Mouse (Mus musculus) olfactory bulb, adult 2 months (tissue): ENCODE data around the gene Ube3c. TPM values are rescaled to one million over a fixed set of nuclear protein-coding genes. Genes with fewer than 3 reads are reported as not detected.

Experiments used
- H3K27ac ChIP-seq: fragments of 200-500 bp; 2 replicates; pipeline ENCODE4 v1.5.1; 2012; ENCODE audit warnings: low read depth, low read length; ENCODE audit not compliant: insufficient read depth
- H3K4me1 ChIP-seq: fragments of 200-500 bp; 2 replicates; pipeline ENCODE4 v1.6.1; 2012; ENCODE audit warnings: low read length; ENCODE audit not compliant: control insufficient read depth, insufficient read depth
- H3K4me3 ChIP-seq: fragments of 200-500 bp; 2 replicates; pipeline ENCODE4 v1.5.1; 2012; ENCODE audit warnings: mild to moderate bottlenecking, low read depth, low read length, moderate library complexity; ENCODE audit not compliant: insufficient read depth
- CTCF ChIP-seq: fragments of 200-500 bp; IDR thresholded peaks from 2 replicates; pipeline ENCODE4 v1.5.1; 2012; ENCODE audit warnings: low read depth, mild to moderate bottlenecking, low read length, moderate library complexity; ENCODE audit not compliant: insufficient read depth
- POLR2A ChIP-seq: fragments of 200-500 bp; IDR thresholded peaks from 2 replicates; pipeline ENCODE4 v1.6.1; 2012; ENCODE audit warnings: mild to moderate bottlenecking, low read depth, low read length, moderate library complexity; ENCODE audit not compliant: insufficient read depth
- WGBS: fragments of 180-500 bp; shearing (Covaris S2); methylation state at CpG from one replicate; pipeline ENCODE4 v1.1.7; 2018; 5-methylcytosine and 5-hydroxymethylcytosine counted together
- polyA plus RNA-seq: library from polyadenylated mRNA; stranded (reverse); fragments of >200 nt; gene quantifications from 2 replicates; pipeline ENCODE4 v1.2.4, GENCODE M21; 2012; ENCODE audit warnings: low replicate concordance; ENCODE audit not compliant: missing spikeins, insufficient read depth, insufficient read length

The Ube3c gene
- polyA plus RNA-seq, 1 experiment: not detected

DNA sequence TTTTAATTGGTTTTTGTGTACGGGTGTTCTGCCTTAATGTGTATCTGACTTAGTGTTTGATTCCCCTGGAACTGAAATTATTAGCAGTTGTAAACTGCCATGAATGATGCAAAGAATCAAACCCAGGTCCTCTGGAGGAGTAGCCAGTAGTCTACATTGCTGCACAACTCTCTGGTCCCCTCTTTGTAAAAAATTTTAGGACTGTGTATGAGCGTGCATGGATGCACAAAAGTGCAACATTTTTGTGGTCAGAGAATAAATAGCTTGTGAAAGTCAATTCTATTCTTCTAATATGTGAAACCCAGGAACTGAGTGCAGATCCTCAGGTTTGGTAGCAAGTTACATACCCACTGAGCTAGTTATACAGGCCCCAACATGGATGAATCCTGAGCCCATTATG, 96.3 kb downstream of the Ube3c start:
- WGBS: 97% methylated on average over 2 of the region's 2 CpGs
- no peaks in the 10 kb centered on the region for H3K4me1 ChIP-seq
- no peak for TF ChIP-seq POLR2A
- no peak for TF ChIP-seq CTCF

DNA sequence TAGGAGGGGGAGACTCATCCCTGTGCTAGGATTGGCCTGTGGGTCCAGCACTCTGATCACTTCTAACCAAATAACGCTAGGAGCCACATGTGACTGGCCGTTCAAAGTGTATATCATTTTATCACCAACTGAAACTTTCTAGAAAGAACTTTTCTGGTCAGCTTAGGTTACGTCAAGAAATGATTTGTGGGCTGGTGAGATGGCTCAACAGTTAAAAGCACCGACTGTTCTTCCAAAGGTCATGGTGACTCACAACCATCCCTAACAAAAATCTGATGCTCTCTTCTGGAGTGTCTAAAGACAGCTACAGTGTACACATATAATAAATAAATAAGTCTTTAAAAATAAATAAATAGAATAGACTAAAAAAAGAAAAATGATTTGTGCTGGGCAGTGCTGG, 103.5 kb downstream of the Ube3c start:
- H3K4me3 ChIP-seq: no peak overlapping the region
- TF ChIP-seq POLR2A: no peak
- no peak for TF ChIP-seq CTCF
- WGBS: 87% methylated on average over 4 of the region's 4 CpGs
- H3K4me1 ChIP-seq: no peaks in the 10 kb centered on the region
- no peak overlapping the region for H3K27ac ChIP-seq

More for the DNA sequence above, 96.3 kb downstream of the Ube3c start:
- Histone ChIP-seq H3K27ac (no peak overlapping the region), H3K4me3 (no peak overlapping the region)

DNA sequence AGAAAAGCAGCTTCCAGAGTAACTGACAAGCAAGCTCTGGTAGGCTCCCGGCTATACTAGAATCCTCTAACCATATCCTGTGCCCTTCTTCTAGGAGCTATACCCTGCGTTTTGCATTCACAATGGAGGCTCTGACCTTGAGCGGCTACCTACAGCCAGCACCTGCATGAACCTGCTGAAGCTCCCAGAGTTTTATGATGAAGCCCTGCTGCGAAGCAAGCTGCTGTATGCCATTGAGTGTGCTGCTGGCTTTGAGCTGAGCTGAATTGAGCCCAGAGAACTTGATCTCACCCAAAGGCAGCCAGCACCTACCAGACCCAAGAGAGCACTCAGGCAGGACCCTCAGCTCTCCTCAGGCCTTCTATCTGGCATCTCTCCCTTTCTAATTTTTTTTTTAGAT, 105.3 kb downstream of the Ube3c start:
- H3K4me1 ChIP-seq: no peaks in the 10 kb centered on the region
- no peak overlapping the region for H3K4me3 ChIP-seq
- 93% methylated on average over 4 of the region's 4 CpGs for WGBS
- no peak overlapping the region for H3K27ac ChIP-seq
- TF ChIP-seq POLR2A (no peak), CTCF (no peak)

DNA sequence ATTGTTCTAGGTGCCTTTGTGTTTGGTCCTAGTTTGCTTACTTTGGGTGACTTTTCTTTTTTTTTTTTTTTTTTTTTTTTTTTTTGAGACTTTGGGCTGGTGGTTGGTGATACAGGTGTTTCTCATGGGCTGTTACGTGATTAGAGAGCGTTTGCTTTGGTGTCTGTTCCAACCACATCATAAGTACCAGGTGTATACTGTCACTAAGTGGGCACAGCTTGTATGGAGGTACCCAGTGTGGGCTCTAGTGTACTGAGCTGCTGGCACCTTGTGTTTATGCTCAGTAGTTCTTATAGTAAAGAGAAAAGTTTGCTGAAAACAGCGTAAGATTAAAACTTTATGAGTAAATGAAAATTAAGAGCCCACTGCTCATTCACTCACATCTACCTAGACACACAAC, 107.4 kb downstream of the Ube3c start:
- Histone ChIP-seq H3K4me3 (no peak overlapping the region), H3K4me1 (no peaks in the 10 kb centered on the region), H3K27ac (no peak overlapping the region)
- WGBS: 96% methylated on average over 3 of the region's 3 CpGs
- no peak for TF ChIP-seq POLR2A
- no peak for TF ChIP-seq CTCF

DNA sequence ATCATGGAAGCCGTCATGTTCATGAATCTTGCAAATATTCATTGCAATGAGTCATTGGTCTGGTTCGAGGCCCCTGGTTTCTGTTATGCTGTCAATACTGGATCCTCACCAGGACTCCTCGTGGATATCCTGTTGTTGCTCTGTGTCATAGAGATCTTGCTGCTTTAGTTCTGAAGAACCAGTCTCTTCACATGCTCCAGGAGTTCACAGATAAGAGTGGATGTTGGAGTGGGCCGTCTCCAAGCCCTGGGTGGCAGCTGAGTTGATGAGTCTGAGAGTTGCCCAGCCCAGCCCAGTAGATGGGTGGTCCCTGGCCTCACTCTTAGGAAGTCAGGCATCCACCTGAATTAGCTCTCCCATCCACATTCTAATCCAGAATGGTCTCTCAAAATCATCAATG, 116.0 kb downstream of the Ube3c start:
- Histone ChIP-seq H3K4me3 (no peak overlapping the region), H3K27ac (no peak overlapping the region), H3K4me1 (no peaks in the 10 kb centered on the region)
- TF ChIP-seq CTCF (no peak), POLR2A (no peak)
- WGBS: 86% methylated on average over 4 of the region's 4 CpGs

DNA sequence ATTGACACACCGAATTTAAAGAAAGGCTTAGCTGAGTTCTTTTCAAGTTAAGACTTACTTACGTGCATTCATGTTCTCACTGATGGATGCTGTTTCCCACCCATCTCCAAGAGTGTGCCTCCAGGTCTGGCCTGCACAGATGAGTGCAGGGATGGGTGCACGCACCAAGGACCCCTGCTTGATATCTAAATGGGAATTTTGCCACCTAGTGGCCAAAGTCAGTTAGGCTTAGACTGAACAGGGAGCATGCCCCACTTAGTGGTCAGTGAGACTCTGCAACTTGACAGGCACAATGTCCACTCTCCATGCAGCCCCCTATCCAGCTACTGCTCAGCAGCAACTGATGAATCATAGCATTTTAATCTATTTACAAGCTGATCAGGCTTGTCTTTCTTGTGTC, 118.6 kb downstream of the Ube3c start:
- TF ChIP-seq CTCF (no peak), POLR2A (no peak)
- 58% methylated on average over 3 of the region's 3 CpGs for WGBS
- Histone ChIP-seq H3K4me1 (no peaks in the 10 kb centered on the region), H3K4me3 (no peak overlapping the region), H3K27ac (no peak overlapping the region)

DNA sequence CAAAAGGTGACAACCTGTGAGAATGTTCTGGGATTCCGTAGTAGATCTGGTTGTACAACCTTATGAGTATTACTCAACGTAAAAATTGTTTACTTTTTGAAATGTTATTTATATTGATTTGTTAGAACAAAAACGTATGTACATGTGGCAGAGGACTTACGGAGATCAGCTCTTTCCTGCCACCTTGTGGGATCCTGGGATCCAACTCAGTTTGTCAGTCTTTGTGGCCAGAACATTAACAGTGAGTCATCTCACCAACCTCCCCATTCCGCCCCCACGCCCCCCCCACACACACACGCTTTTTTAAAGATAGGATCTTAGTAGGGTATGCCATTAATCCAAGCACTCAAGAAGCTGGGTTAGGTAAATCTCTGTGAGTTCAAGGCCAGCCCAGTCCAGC, 119.3 kb downstream of the Ube3c start:
- WGBS: 60% methylated on average over 7 of the region's 7 CpGs
- TF ChIP-seq POLR2A: no peak
- TF ChIP-seq CTCF: no peak
- H3K4me1 ChIP-seq: no peaks in the 10 kb centered on the region
- H3K27ac ChIP-seq: no peak overlapping the region
- H3K4me3 ChIP-seq: no peak overlapping the region

DNA sequence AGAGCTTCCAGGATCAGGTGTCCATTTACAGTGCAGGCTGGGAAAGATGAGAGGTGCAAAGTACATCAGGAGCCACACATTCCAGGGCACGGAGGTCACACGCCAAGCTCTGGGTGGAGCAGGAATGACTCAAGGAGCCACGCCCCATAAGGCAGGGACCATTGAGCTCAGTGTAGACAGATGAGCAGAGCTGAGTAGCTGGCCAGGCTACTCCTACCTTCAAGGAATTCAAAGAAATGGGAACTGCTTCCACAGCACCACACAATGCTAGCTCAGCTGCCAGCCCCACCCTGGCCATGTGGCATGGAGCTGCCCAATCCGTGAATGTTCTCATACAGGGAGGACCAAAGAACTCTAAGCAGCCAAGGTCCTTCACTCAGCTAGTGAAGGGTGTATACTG, 129.5 kb downstream of the Ube3c start:
- Histone ChIP-seq H3K4me3 (no peak overlapping the region), H3K4me1 (no peaks in the 10 kb centered on the region), H3K27ac (no peak overlapping the region)
- 86% methylated on average over 4 of the region's 4 CpGs for WGBS
- TF ChIP-seq POLR2A: no peak
- no peak for TF ChIP-seq CTCF

DNA sequence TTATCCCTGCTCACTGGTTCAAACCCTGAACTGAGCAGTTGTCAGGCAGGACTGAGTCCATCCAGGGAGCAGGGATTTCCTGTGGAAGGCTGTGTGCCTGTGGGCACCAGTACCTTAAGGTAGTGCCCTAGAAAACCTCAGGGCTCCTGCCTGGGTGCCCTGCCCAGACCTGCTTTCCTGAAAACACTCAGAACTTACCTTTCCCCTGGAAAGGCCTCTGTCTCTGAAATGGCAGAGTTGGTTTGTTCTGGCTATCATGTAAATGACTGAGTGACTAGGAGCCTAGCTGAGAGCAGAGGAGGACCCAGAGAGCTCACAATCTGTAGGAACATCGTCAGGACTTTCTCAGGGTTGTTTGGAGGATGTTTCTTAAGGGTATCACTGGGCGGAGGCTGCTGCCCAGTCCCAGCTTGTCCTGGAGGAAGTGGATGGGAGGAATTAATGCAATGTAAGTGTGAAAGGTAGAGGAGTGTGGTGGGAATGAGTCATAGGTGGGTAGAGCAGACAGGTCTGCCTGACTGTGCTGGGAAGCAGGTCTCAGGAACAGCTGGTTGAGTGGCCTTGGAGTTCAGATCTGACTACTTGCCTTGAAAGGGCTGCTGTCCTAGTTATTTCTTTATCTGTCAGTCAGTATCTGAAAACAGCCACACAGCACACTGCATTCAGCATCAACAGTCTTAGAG, 130.6 kb downstream of the Ube3c start:
- H3K4me1 ChIP-seq: no peaks in the 10 kb centered on the region
- no peak for TF ChIP-seq CTCF
- TF ChIP-seq POLR2A: no peak
- no peak overlapping the region for H3K4me3 ChIP-seq
- H3K27ac ChIP-seq: no peak overlapping the region
- whole genome bisulfite sequencing: 84% methylated on average over 2 of the region's 2 CpGs
